Mouse (Mus musculus): ENCODE data around the gene Zwilch. TPM values are rescaled to one million over a fixed set of nuclear protein-coding genes. Genes with fewer than 3 reads are reported as not detected.

Zwilch gene
- polyA plus RNA-seq, 1 experiment from 2014 or later, result 36.0 TPM

- DNase-seq (ENCODE audit: low spot score), result no peak
- no peaks in the 10 kb centered on the region for H3K4me1 ChIP-seq (ENCODE audit: control insufficient read depth, insufficient read depth, low read length)
- H3K27ac ChIP-seq (replicated peaks; ENCODE audit: low read depth, low read length), result no peak overlapping the region
- no peak overlapping the region for H3K4me2 ChIP-seq (ENCODE audit: low read depth, severe bottlenecking)
- no peak overlapping the region for H3K4me3 ChIP-seq (ENCODE audit: low read depth, low read length)
- no peak overlapping the region for H3K9ac ChIP-seq (ENCODE audit: low read length)
- H3K27me3 ChIP-seq (ENCODE audit: control insufficient read depth, insufficient read depth, low read length), result no peaks in the 10 kb centered on the region
- 81% methylated on average over 6 of the region's 6 CpGs for WGBS
- no peaks in the 10 kb centered on the region for H3K36me3 ChIP-seq (ENCODE audit: control insufficient read depth, insufficient read depth, low read length)
- ATAC-seq (ENCODE audit: insufficient number of reproducible peaks, low FRiP score, low TSS enrichment, low read depth), result no peak
- no peaks in the 10 kb centered on the region for H3K9me3 ChIP-seq (ENCODE audit: control insufficient read depth, low read length)
Observed at GRCm38 (mm10) chr9:64115756-64116155, 57.1 kb downstream of the Zwilch start.

- Histone ChIP-seq H3K4me1 (ENCODE audit: control insufficient read depth, insufficient read depth, low read length) (no peaks in the 10 kb centered on the region), H3K9me3 (ENCODE audit: control insufficient read depth, low read length) (no peaks in the 10 kb centered on the region), H3K27ac (replicated peaks; ENCODE audit: low read depth, low read length) (no peak overlapping the region), H3K4me3 (ENCODE audit: low read depth, low read length) (no peak overlapping the region), H3K4me2 (ENCODE audit: low read depth, severe bottlenecking) (no peak overlapping the region), H3K36me3 (ENCODE audit: control insufficient read depth, insufficient read depth, low read length) (no peaks in the 10 kb centered on the region), H3K27me3 (ENCODE audit: control insufficient read depth, insufficient read depth, low read length) (no peaks in the 10 kb centered on the region), H3K9ac (ENCODE audit: low read length) (no peak overlapping the region)
- 17% methylated on average over 2 of the region's 2 CpGs for WGBS
- no peak for DNase-seq (ENCODE audit: low spot score)
- ATAC-seq (ENCODE audit: insufficient number of reproducible peaks, low FRiP score, low TSS enrichment, low read depth), result no peak
Observed at GRCm38 (mm10) chr9:64114646-64115045, 58.3 kb downstream of the Zwilch start.

GRCm38 (mm10) chr9:64110502-64110901 lies 62.4 kb downstream of the Zwilch start:
- WGBS, result 95% methylated on average over 16 of the region's 16 CpGs
- H3K4me3 ChIP-seq (ENCODE audit: low read depth, low read length), result no peak overlapping the region
- no peak for ATAC-seq (ENCODE audit: insufficient number of reproducible peaks, low FRiP score, low TSS enrichment, low read depth)

DNA sequence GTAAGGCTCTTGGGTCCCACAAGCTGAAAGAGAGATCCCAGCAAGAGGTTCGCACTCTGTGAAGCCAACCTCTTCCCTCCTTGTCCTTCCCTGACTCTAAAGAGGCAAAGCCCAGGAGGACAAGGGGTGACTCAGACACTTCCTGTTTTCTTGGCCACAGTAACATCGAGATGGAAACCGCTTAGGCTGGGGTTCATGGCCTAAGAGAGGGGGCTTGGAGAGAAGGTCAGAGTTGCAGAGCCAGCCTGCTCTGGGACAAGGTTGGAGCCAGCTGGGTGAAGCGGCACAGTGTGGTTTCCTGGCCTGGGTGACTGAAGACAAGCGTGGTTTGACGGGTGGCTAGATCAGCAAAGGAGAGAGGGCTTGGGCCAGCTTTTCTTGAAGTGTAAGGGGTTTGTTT lies 67.6 kb downstream of the Zwilch start:
- H3K36me3 ChIP-seq (ENCODE audit: control insufficient read depth, insufficient read depth, low read length), result no peaks in the 10 kb centered on the region
- ATAC-seq (ENCODE audit: insufficient number of reproducible peaks, low FRiP score, low TSS enrichment, low read depth) (no peak), DNase-seq (ENCODE audit: low spot score) (no peak)
- no peak overlapping the region for H3K4me2 ChIP-seq (ENCODE audit: low read depth, severe bottlenecking)
- H3K9ac ChIP-seq (ENCODE audit: low read length), result no peak overlapping the region
- no peaks in the 10 kb centered on the region for H3K9me3 ChIP-seq (ENCODE audit: control insufficient read depth, low read length)
- H3K4me1 ChIP-seq (ENCODE audit: control insufficient read depth, insufficient read depth, low read length), result no peaks in the 10 kb centered on the region
- H3K27me3 ChIP-seq (ENCODE audit: control insufficient read depth, insufficient read depth, low read length), result no peaks in the 10 kb centered on the region
- WGBS, result 81% methylated on average over 6 of the region's 6 CpGs
- no peak overlapping the region for H3K27ac ChIP-seq (replicated peaks; ENCODE audit: low read depth, low read length)
- H3K4me3 ChIP-seq (ENCODE audit: low read depth, low read length), result no peak overlapping the region

More at GRCm38 (mm10) chr9:64110502-64110901, 62.4 kb downstream of the Zwilch start:
- no peak for DNase-seq (ENCODE audit: low spot score)
- no peaks in the 10 kb centered on the region for H3K4me1 ChIP-seq (ENCODE audit: control insufficient read depth, insufficient read depth, low read length)
- no peak overlapping the region for H3K4me2 ChIP-seq (ENCODE audit: low read depth, severe bottlenecking)
- no peak overlapping the region for H3K27ac ChIP-seq (replicated peaks; ENCODE audit: low read depth, low read length)
- no peak overlapping the region for H3K9ac ChIP-seq (ENCODE audit: low read length)
- no peaks in the 10 kb centered on the region for H3K36me3 ChIP-seq (ENCODE audit: control insufficient read depth, insufficient read depth, low read length)
- no peaks in the 10 kb centered on the region for H3K27me3 ChIP-seq (ENCODE audit: control insufficient read depth, insufficient read depth, low read length)
- no peaks in the 10 kb centered on the region for H3K9me3 ChIP-seq (ENCODE audit: control insufficient read depth, low read length)

DNA sequence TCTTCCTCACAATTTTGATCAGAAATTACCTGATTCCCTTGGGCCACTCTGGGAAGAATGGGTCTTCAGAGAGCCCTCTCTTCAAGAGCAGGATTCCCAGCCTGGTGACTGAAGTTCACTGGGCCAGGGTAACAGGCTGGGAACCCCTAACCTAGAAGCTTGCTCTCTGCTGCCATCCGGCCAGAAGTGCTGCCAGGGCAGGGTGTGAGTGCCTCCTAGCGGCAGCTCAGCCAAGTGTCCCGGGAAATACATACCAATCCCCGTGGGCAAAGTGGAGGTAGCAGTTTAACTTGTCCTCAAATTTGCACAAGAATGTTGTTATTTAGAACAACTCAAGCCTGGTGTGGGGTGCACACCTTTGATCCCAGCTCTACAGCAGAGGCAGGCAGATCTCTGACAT lies 72.5 kb downstream of the Zwilch start:
- H3K4me1 ChIP-seq (ENCODE audit: control insufficient read depth, insufficient read depth, low read length), result no peaks in the 10 kb centered on the region
- no peaks in the 10 kb centered on the region for H3K36me3 ChIP-seq (ENCODE audit: control insufficient read depth, insufficient read depth, low read length)
- no peaks in the 10 kb centered on the region for H3K27me3 ChIP-seq (ENCODE audit: control insufficient read depth, insufficient read depth, low read length)
- peak; percentile 89 for DNase-seq (ENCODE audit: low spot score)
- 2% methylated on average over 4 of the region's 4 CpGs for WGBS
- H3K9me3 ChIP-seq (ENCODE audit: control insufficient read depth, low read length), result no peaks in the 10 kb centered on the region
- no peak for ATAC-seq (ENCODE audit: insufficient number of reproducible peaks, low FRiP score, low TSS enrichment, low read depth)
- no peak overlapping the region for H3K4me2 ChIP-seq (ENCODE audit: low read depth, severe bottlenecking)
- no peak overlapping the region for H3K4me3 ChIP-seq (ENCODE audit: low read depth, low read length)
- no peak overlapping the region for H3K27ac ChIP-seq (replicated peaks; ENCODE audit: low read depth, low read length)
- H3K9ac ChIP-seq (ENCODE audit: low read length), result no peak overlapping the region

DNA sequence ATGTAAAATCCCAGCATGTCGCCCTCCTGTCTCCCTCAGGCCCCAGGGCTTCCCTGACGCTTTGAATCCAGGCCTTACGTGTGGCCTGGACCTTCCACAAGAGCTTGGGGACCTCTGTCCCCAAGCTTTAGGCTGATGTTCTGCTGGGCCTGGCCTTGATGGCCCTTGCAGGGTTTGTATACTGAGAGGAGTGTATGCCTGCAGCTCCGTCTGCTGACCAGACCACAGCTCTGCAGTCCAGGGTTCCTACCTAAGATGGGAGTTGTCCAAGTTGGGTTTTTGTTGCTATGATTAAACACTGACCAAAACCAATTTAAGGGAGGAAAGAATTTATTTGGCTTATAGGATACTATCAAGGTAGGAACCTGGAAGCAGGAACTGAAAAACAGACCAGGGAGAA lies 74.6 kb downstream of the Zwilch start:
- no peak for ATAC-seq (ENCODE audit: insufficient number of reproducible peaks, low FRiP score, low TSS enrichment, low read depth)
- Histone ChIP-seq H3K27ac (replicated peaks; ENCODE audit: low read depth, low read length) (no peak overlapping the region), H3K4me1 (ENCODE audit: control insufficient read depth, insufficient read depth, low read length) (peaks cover 9% of the 10 kb centered on the region), H3K9me3 (ENCODE audit: control insufficient read depth, low read length) (no peaks in the 10 kb centered on the region), H3K9ac (ENCODE audit: low read length) (no peak overlapping the region), H3K4me2 (ENCODE audit: low read depth, severe bottlenecking) (no peak overlapping the region), H3K4me3 (ENCODE audit: low read depth, low read length) (no peak overlapping the region), H3K36me3 (ENCODE audit: control insufficient read depth, insufficient read depth, low read length) (no peaks in the 10 kb centered on the region), H3K27me3 (ENCODE audit: control insufficient read depth, insufficient read depth, low read length) (no peaks in the 10 kb centered on the region)
- 68% methylated on average over 4 of the region's 4 CpGs for WGBS
- no peak for DNase-seq (ENCODE audit: low spot score)

DNA sequence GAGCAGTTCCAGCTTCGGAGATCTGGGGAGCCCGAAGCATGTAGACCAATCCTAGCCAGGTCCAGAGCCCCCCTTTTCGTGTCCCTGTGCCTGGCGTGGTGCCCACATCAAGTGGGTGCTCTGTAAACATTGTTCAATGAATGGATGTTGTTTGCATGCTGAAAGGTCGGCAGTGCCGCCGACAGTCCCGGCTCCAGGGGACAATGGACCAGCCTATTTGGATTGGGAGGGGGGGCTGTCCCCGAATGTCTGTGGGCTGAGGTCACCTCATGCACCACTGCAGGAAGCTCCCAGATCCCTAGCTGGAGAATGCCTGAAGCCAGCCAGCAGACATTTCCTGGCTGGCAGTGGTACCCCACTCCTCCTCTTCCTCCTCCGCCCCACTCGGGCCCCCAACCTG lies 78.8 kb downstream of the Zwilch start:
- peaks cover 9% of the 10 kb centered on the region for H3K4me1 ChIP-seq (ENCODE audit: control insufficient read depth, insufficient read depth, low read length)
- no peaks in the 10 kb centered on the region for H3K9me3 ChIP-seq (ENCODE audit: control insufficient read depth, low read length)
- H3K4me2 ChIP-seq (ENCODE audit: low read depth, severe bottlenecking), result no peak overlapping the region
- no peaks in the 10 kb centered on the region for H3K27me3 ChIP-seq (ENCODE audit: control insufficient read depth, insufficient read depth, low read length)
- DNase-seq (ENCODE audit: low spot score) (no peak), ATAC-seq (ENCODE audit: insufficient number of reproducible peaks, low FRiP score, low TSS enrichment, low read depth) (no peak)
- H3K4me3 ChIP-seq (ENCODE audit: low read depth, low read length), result no peak overlapping the region
- 85% methylated on average over 11 of the region's 11 CpGs for WGBS
- H3K36me3 ChIP-seq (ENCODE audit: control insufficient read depth, insufficient read depth, low read length), result no peaks in the 10 kb centered on the region
- H3K27ac ChIP-seq (replicated peaks; ENCODE audit: low read depth, low read length), result no peak overlapping the region
- peak overlapping the region; percentile 13; the same call in 1 of the 2 replicates for H3K9ac ChIP-seq (ENCODE audit: low read length)

- Histone ChIP-seq H3K27ac (replicated peaks; ENCODE audit: low read depth, low read length) (no peak overlapping the region), H3K36me3 (ENCODE audit: control insufficient read depth, insufficient read depth, low read length) (no peaks in the 10 kb centered on the region), H3K4me3 (ENCODE audit: low read depth, low read length) (no peak overlapping the region), H3K9me3 (ENCODE audit: control insufficient read depth, low read length) (no peaks in the 10 kb centered on the region), H3K4me1 (ENCODE audit: control insufficient read depth, insufficient read depth, low read length) (peaks cover 28% of the 10 kb centered on the region), H3K9ac (ENCODE audit: low read length) (no peak overlapping the region), H3K27me3 (ENCODE audit: control insufficient read depth, insufficient read depth, low read length) (0 out of 2 replicates have a peak, but pooled peaks cover under 1% of the 10 kb centered on the region), H3K4me2 (ENCODE audit: low read depth, severe bottlenecking) (no peak overlapping the region)
- no peak for DNase-seq (ENCODE audit: low spot score)
- 67% methylated on average over 12 of the region's 12 CpGs for WGBS
- ATAC-seq (ENCODE audit: insufficient number of reproducible peaks, low FRiP score, low TSS enrichment, low read depth), result no peak
Observed at GRCm38 (mm10) chr9:64089004-64089403, 83.9 kb downstream of the Zwilch start.

- no peaks in the 10 kb centered on the region for H3K9me3 ChIP-seq (ENCODE audit: control insufficient read depth, low read length)
- no peak for DNase-seq (ENCODE audit: low spot score)
- no peak for ATAC-seq (ENCODE audit: insufficient number of reproducible peaks, low FRiP score, low TSS enrichment, low read depth)
- H3K27me3 ChIP-seq (ENCODE audit: control insufficient read depth, insufficient read depth, low read length), result 0 out of 2 replicates have a peak, but pooled peaks cover 2% of the 10 kb centered on the region
- H3K4me1 ChIP-seq (ENCODE audit: control insufficient read depth, insufficient read depth, low read length), result peaks cover 28% of the 10 kb centered on the region
- no peaks in the 10 kb centered on the region for H3K36me3 ChIP-seq (ENCODE audit: control insufficient read depth, insufficient read depth, low read length)
- no peak overlapping the region for H3K27ac ChIP-seq (replicated peaks; ENCODE audit: low read depth, low read length)
- H3K4me2 ChIP-seq (ENCODE audit: low read depth, severe bottlenecking), result no peak overlapping the region
- 97% methylated on average over 7 of the region's 7 CpGs for WGBS
- no peak overlapping the region for H3K9ac ChIP-seq (ENCODE audit: low read length)
- no peak overlapping the region for H3K4me3 ChIP-seq (ENCODE audit: low read depth, low read length)
Observed at GRCm38 (mm10) chr9:64088346-64088745, 84.6 kb downstream of the Zwilch start.
